Mouse (Mus musculus): Measurements from ENCODE around the gene Frmd4b. TPM values are rescaled to one million over a fixed set of nuclear protein-coding genes. Genes with fewer than 3 reads are reported as not detected.

Frmd4b gene
- polyA plus RNA-seq, 1 experiment: 4.8 TPM

DNA sequence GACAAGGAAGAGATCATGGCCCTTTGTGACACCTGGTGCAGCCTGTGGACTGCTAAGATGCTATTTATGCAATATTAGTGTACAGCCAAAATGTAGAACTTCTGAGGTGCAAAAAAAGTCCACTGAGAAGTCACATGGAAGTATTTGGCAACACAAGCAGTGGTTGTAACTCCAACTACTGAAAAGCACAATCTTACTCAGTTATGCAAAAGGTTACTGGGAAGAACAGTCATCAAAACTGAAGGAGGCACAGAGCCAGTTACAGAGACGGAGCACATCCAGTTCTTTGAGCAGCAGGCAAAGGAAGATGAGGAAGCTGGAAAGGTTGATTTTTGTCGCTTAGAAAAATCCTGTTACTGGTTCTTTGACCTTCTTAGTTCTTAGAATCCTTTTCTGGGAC lies 167.5 kb downstream of the Frmd4b start:
- Histone ChIP-seq H3K27ac (ENCODE audit: insufficient read depth, low read depth, low read length) (no peak overlapping the region; the same call in 1 of the 2 replicates), H3K27me3 (ENCODE audit: control insufficient read depth, insufficient read depth, low read length) (no peaks in the 10 kb centered on the region), H3K36me3 (ENCODE audit: control insufficient read depth, insufficient read depth, low read length) (no peaks in the 10 kb centered on the region), H3K4me1 (ENCODE audit: control insufficient read depth, insufficient read depth, insufficient read length, low read length) (no peaks in the 10 kb centered on the region; the same call in 1 of the 2 replicates), H3K4me3 (ENCODE audit: low read depth, low read length) (no peak overlapping the region)
- TF ChIP-seq POLR2A (IDR thresholded peaks at IDR 0.05; ENCODE audit: low read depth, low read length) (no peak), CTCF (IDR thresholded peaks at IDR 0.05; ENCODE audit: extremely low read depth, insufficient read length, insufficient replicate concordance, low read depth, low read length) (no peak)
- WGBS: 78% methylated on average over 2 of the region's 2 CpGs

DNA sequence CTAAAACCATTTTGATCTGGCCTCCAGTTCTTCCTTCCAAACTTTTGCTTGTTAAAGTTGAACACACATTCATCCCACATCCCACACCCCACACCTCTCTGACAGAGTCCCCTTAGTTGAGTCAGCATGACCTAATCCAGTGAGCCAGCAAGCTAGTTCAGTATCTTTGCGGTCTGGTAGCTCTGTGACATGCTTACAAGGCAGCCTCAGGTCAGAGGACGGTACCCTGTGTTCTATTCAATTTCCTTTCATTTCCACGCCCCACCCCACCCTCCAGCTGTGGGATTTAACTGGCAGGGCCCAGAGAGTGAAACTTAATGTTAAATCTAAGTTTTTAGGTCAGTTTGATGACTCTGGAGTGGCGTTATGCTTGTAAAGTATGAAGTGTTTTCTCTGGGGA lies 170.3 kb downstream of the Frmd4b start:
- no peaks in the 10 kb centered on the region for H3K36me3 ChIP-seq (ENCODE audit: control insufficient read depth, insufficient read depth, low read length)
- H3K27ac ChIP-seq (ENCODE audit: insufficient read depth, low read depth, low read length): no peak overlapping the region
- H3K27me3 ChIP-seq (ENCODE audit: control insufficient read depth, insufficient read depth, low read length): no peaks in the 10 kb centered on the region
- TF ChIP-seq CTCF (IDR thresholded peaks at IDR 0.05; ENCODE audit: extremely low read depth, insufficient read length, insufficient replicate concordance, low read depth, low read length): no peak
- no peak for TF ChIP-seq POLR2A (IDR thresholded peaks at IDR 0.05; ENCODE audit: low read depth, low read length)
- WGBS: 28% methylated on average over 4 of the region's 4 CpGs
- no peak overlapping the region for H3K4me3 ChIP-seq (ENCODE audit: low read depth, low read length)
- no peaks in the 10 kb centered on the region; the same call in 1 of the 2 replicates for H3K4me1 ChIP-seq (ENCODE audit: control insufficient read depth, insufficient read depth, insufficient read length, low read length)

DNA sequence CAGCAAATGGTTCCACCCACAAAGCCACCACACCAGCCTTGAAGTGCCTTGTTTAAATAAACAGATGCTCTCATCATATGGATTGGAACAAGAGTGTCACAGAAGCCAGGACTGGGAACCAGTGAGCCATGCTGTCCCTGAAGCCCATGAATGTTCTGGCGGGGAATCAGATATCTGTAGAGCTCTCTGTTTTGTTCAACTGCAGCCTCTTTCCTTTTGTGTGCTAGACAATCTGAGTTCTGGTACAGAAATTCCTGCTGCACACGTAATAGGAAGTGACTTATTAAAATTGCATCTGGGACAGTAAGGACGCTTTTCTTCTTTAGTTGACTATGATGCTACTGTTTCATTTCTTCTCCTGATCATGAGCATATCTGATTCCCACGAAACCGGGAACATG lies 173.2 kb downstream of the Frmd4b start:
- Histone ChIP-seq H3K36me3 (ENCODE audit: control insufficient read depth, insufficient read depth, low read length) (no peaks in the 10 kb centered on the region), H3K27ac (ENCODE audit: insufficient read depth, low read depth, low read length) (no peak overlapping the region), H3K4me1 (ENCODE audit: control insufficient read depth, insufficient read depth, insufficient read length, low read length) (no peaks in the 10 kb centered on the region; the same call in 1 of the 2 replicates), H3K27me3 (ENCODE audit: control insufficient read depth, insufficient read depth, low read length) (no peaks in the 10 kb centered on the region), H3K4me3 (ENCODE audit: low read depth, low read length) (no peak overlapping the region)
- TF ChIP-seq POLR2A (IDR thresholded peaks at IDR 0.05; ENCODE audit: low read depth, low read length) (no peak), CTCF (IDR thresholded peaks at IDR 0.05; ENCODE audit: extremely low read depth, insufficient read length, insufficient replicate concordance, low read depth, low read length) (no peak)
- WGBS: 82% methylated on average over 5 of the region's 5 CpGs

DNA sequence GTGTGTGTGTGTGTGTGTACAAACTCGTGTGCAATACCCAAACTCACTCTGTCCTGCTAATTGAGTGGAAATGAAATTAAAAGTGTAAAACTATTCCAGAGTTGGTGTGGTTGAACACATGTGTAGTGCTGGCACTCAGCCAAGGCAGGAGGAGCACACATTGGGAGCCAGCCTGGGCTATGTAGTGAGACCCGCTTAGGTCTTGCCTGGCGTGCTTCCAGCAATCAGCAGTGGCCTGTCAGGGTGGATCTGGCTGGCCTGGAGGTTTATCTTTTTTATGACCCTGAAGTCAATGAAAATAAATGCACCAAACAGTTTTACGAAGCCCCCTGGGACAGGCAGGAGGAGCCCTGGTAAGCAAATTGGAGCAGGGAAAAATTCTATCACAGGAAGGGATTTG lies 173.8 kb downstream of the Frmd4b start:
- TF ChIP-seq CTCF (IDR thresholded peaks at IDR 0.05; ENCODE audit: extremely low read depth, insufficient read length, insufficient replicate concordance, low read depth, low read length): no peak
- no peak for TF ChIP-seq POLR2A (IDR thresholded peaks at IDR 0.05; ENCODE audit: low read depth, low read length)
- Histone ChIP-seq H3K27me3 (ENCODE audit: control insufficient read depth, insufficient read depth, low read length) (no peaks in the 10 kb centered on the region), H3K36me3 (ENCODE audit: control insufficient read depth, insufficient read depth, low read length) (no peaks in the 10 kb centered on the region), H3K4me3 (ENCODE audit: low read depth, low read length) (no peak overlapping the region), H3K27ac (ENCODE audit: insufficient read depth, low read depth, low read length) (no peak overlapping the region), H3K4me1 (ENCODE audit: control insufficient read depth, insufficient read depth, insufficient read length, low read length) (no peaks in the 10 kb centered on the region; the same call in 1 of the 2 replicates)
- WGBS: 51% methylated on average over 4 of the region's 4 CpGs

DNA sequence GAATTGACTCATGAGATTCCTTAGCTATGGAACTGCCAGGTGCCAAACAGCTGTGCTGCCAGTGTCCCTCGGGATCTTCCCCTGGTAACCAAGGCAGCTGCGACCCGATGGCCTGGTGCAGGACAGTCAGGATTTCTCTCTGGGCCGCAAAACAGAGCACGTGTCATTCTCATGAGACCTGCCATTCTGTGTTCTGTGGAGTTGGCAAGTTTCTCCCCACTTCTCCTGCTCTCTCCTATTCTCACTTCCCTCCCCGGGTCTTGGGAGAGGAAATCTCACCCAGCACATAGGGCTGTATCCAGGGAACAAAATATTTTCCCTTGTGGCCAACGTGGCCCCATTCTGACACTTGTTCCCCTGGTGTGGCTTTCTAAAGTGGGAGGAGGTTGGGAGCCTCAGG lies 176.0 kb downstream of the Frmd4b start:
- Histone ChIP-seq H3K4me1 (ENCODE audit: control insufficient read depth, insufficient read depth, insufficient read length, low read length) (peaks cover 7% of the 10 kb centered on the region), H3K4me3 (ENCODE audit: low read depth, low read length) (no peak overlapping the region), H3K27ac (ENCODE audit: insufficient read depth, low read depth, low read length) (no peak overlapping the region), H3K36me3 (ENCODE audit: control insufficient read depth, insufficient read depth, low read length) (no peaks in the 10 kb centered on the region), H3K27me3 (ENCODE audit: control insufficient read depth, insufficient read depth, low read length) (no peaks in the 10 kb centered on the region)
- 54% methylated on average over 7 of the region's 7 CpGs for WGBS
- TF ChIP-seq POLR2A (IDR thresholded peaks at IDR 0.05; ENCODE audit: low read depth, low read length): no peak
- no peak for TF ChIP-seq CTCF (IDR thresholded peaks at IDR 0.05; ENCODE audit: extremely low read depth, insufficient read length, insufficient replicate concordance, low read depth, low read length)

DNA sequence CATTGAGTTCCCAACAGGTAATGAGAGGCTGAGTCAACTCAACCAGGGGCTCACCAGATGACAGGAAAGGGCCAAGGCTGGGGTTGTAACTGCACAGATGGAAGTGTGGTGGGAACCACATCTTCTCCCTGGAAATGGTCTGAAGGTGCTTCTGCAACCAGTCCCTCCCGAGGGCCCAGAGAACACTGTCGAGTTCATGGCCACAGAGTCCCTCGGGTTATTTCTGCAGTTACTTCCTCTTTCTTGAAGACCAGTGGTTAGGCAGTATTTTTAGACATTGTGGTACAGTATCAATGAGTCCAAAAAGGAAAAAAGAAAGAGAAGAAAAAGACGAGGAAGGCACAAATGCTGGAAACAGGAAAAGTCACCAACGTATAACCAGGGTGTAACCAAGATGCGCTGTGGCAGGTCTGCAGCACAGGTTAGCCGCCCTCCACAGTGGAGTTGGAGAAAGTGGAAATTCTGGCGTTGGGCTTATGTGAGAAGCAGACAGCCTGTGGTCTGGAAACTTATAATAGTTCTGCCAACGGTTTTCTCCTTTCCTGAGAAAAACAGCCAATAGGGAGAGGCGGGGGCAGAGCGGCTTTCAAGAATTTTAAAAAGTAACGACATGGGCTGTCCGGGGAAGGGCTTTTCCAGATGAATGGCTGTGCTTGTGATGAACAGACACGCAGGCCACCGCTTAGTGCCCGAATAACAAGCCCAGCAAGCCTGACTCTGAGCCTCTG lies 178.3 kb downstream of the Frmd4b start:
- no peak overlapping the region for H3K27ac ChIP-seq (ENCODE audit: insufficient read depth, low read depth, low read length)
- WGBS: 73% methylated on average over 16 of the region's 16 CpGs

DNA sequence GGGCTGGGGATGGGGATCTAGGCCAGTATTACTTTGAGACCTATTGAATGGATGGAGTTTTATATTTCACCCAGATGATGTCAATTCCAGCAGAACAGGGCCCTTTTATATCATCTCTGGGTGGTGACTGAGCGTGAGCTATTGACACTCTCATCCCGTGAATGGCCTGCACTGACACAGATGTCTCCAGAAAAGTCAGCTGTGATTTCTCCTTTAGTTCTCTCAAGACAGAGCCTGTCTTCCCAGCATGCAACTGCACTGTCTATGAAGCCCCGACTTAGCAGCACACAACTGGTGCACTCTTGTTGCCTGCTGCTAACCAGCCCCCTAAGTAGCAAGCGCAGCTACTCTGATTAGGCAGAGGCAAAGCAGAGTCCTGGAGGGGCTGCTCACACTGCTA lies 182.6 kb downstream of the Frmd4b start:
- H3K4me3 ChIP-seq (ENCODE audit: low read depth, low read length): no peak overlapping the region

More for the DNA sequence above, 178.3 kb downstream of the Frmd4b start:
- Histone ChIP-seq H3K36me3 (ENCODE audit: control insufficient read depth, insufficient read depth, low read length) (no peaks in the 10 kb centered on the region), H3K27me3 (ENCODE audit: control insufficient read depth, insufficient read depth, low read length) (no peaks in the 10 kb centered on the region), H3K4me1 (ENCODE audit: control insufficient read depth, insufficient read depth, insufficient read length, low read length) (peaks cover 7% of the 10 kb centered on the region; the same call in 1 of the 2 replicates), H3K4me3 (ENCODE audit: low read depth, low read length) (no peak overlapping the region)
- no peak for TF ChIP-seq POLR2A (IDR thresholded peaks at IDR 0.05; ENCODE audit: low read depth, low read length)
- TF ChIP-seq CTCF (IDR thresholded peaks at IDR 0.05; ENCODE audit: extremely low read depth, insufficient read length, insufficient replicate concordance, low read depth, low read length): no peak

More for the DNA sequence above, 182.6 kb downstream of the Frmd4b start:
- H3K36me3 ChIP-seq (ENCODE audit: control insufficient read depth, insufficient read depth, low read length): no peaks in the 10 kb centered on the region
- no peaks in the 10 kb centered on the region for H3K27me3 ChIP-seq (ENCODE audit: control insufficient read depth, insufficient read depth, low read length)
- TF ChIP-seq CTCF (IDR thresholded peaks at IDR 0.05; ENCODE audit: extremely low read depth, insufficient read length, insufficient replicate concordance, low read depth, low read length) (no peak), POLR2A (IDR thresholded peaks at IDR 0.05; ENCODE audit: low read depth, low read length) (no peak)
- H3K27ac ChIP-seq (ENCODE audit: insufficient read depth, low read depth, low read length): no peak overlapping the region
- 89% methylated on average over 4 of the region's 4 CpGs for WGBS
- H3K4me1 ChIP-seq (ENCODE audit: control insufficient read depth, insufficient read depth, insufficient read length, low read length): peaks cover 13% of the 10 kb centered on the region; the same call in 1 of the 2 replicates

All from small intestine, adult 2 months (tissue).